Mouse (Mus musculus) G1E (cell line): ENCODE measurements around the gene Wdr11. TPM values are rescaled to one million over a fixed set of nuclear protein-coding genes. Genes with fewer than 3 reads are reported as not detected.

ENCODE experiments used
- ATAC-seq: 2 replicates; pipeline ENCODE4 v1.8.0; 2016; ENCODE audit warnings: mild to moderate bottlenecking; ENCODE audit not compliant: insufficient number of reproducible peaks, poor library complexity, low FRiP score, severe bottlenecking; ENCODE audit errors: extremely low read depth
- DNase-seq: peaks from one replicate; pipeline ENCODE4 v3.0.0; 2012; ENCODE audit warnings: low spot score
- H3K27me3 ChIP-seq: 2 replicates; pipeline ENCODE4 v1.6.1; 2012; ENCODE audit warnings: mild to moderate bottlenecking, low read length, inconsistent platforms; ENCODE audit not compliant: insufficient read depth
- H3K36me3 ChIP-seq: replicated peaks from 2 replicates; pipeline ENCODE3; 2012; ENCODE audit warnings: mild to moderate bottlenecking, inconsistent platforms
- H3K4me1 ChIP-seq: 2 replicates; pipeline ENCODE4 v1.6.1; 2012; ENCODE audit warnings: low read depth, low read length, inconsistent platforms, mixed read lengths; ENCODE audit not compliant: insufficient read depth
- H3K4me3 ChIP-seq: 2 replicates; pipeline ENCODE4 v1.5.1; 2012; ENCODE audit warnings: low read depth, mild to moderate bottlenecking, inconsistent platforms, low read length, moderate library complexity, mixed read lengths
- H3K9me3 ChIP-seq: replicated peaks from 2 replicates; pipeline ENCODE4 v1.6.1; 2012; ENCODE audit warnings: inconsistent platforms
- CTCF ChIP-seq: IDR thresholded peaks from 2 replicates; pipeline ENCODE4 v1.5.1; 2012; ENCODE audit warnings: low read depth, low read length, inconsistent platforms, mixed read lengths
- GATA1 ChIP-seq: IDR thresholded peaks from 2 replicates; pipeline ENCODE4 v1.6.1; 2012; ENCODE audit warnings: borderline replicate concordance, low read length, inconsistent platforms, mixed read lengths
- GATA2 ChIP-seq: IDR thresholded peaks from 2 replicates; pipeline ENCODE4 v1.6.1; 2012; ENCODE audit warnings: low read depth, low read length, inconsistent platforms, borderline replicate concordance
- POLR2AphosphoS5 ChIP-seq: IDR thresholded peaks from 2 replicates; pipeline ENCODE4 v1.6.1; 2012; ENCODE audit warnings: low read depth, low read length, inconsistent platforms; ENCODE audit not compliant: insufficient replicate concordance
- TAL1 ChIP-seq: conservative IDR thresholded peaks from 2 replicates; pipeline ENCODE4 v1.6.1; 2012; ENCODE audit warnings: low read depth, low read length, inconsistent platforms, mixed read lengths
- polyA plus RNA-seq: library from polyadenylated mRNA; stranded (reverse); fragments of >175 nt; gene quantifications from 2 replicates; pipeline ENCODE4 v1.2.3, GENCODE M21; 2012
- total RNA-seq, 2 experiments: library from RNA; stranded (forward) in 1 of 2; stranded (reverse) in 1 of 2; fragments of 200-1000 nt in 1 of 2; fragments of >200 nt in 1 of 2; fragmentation: Nextera tagmentation in 1 of 2; gene quantifications; 2 replicates each; pipeline ENCODE4 v1.2.3; 2014 to 2017

Wdr11 gene
- total and polyA plus RNA-seq, 3 experiments: 5.2 to 88.7 (median 61.6) TPM

DNA sequence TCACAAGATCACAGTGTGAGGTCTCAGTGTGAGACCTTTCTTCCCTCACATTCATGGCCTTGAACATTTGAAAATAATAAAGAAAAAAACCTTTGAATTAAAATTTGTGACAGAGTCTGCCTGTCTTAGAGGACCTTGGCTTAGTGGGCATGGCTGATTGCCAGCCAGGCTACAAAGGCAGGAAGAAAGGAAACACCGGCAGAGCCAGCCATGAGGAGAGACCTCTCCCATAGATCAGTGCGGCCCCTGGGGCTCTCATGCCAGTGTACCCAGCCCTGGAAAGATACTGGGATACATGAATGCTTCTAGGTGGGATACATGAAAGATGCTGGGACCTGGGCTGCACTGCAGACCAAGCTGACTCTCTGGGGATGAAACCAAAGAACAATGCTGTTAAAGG is 74.9 kb downstream of the Wdr11 start:
- no peak for DNase-seq
- no peak for ATAC-seq
- peaks cover 53% of the 10 kb centered on the region for H3K9me3 ChIP-seq
- no peak overlapping the region for H3K4me3 ChIP-seq
- H3K36me3 ChIP-seq: no peaks in the 10 kb centered on the region
- TF ChIP-seq TAL1: no peak
- no peak for TF ChIP-seq CTCF
- H3K27me3 ChIP-seq: no peaks in the 10 kb centered on the region
- no peaks in the 10 kb centered on the region for H3K4me1 ChIP-seq

DNA sequence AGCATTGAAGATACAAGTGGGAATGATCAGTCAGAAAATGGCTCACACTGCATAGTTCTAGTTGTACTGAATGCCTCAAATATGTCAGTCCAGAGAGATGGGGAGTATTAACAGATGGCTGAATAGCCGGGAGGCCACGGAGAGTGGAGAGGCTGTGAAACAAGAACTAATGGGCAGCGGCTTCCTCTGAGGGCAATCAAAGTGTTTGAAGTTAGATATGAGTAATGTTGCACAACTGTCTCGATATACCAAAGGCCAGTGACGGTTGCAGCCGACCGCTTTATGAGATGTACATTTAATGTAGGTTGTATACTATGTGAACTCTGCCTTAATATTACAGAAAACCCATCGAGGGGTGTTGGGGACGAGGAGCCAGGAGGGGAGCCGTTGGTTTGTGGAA is 78.6 kb downstream of the Wdr11 start:
- Histone ChIP-seq H3K4me3 (no peak overlapping the region), H3K36me3 (no peaks in the 10 kb centered on the region), H3K4me1 (no peaks in the 10 kb centered on the region), H3K9me3 (peaks cover 47% of the 10 kb centered on the region), H3K27me3 (no peaks in the 10 kb centered on the region)
- ATAC-seq (no peak), DNase-seq (no peak)
- no peak for TF ChIP-seq POLR2AphosphoS5
- no peak for TF ChIP-seq GATA1
- TF ChIP-seq GATA2: no peak
- no peak for TF ChIP-seq CTCF
- TF ChIP-seq TAL1: no peak

DNA sequence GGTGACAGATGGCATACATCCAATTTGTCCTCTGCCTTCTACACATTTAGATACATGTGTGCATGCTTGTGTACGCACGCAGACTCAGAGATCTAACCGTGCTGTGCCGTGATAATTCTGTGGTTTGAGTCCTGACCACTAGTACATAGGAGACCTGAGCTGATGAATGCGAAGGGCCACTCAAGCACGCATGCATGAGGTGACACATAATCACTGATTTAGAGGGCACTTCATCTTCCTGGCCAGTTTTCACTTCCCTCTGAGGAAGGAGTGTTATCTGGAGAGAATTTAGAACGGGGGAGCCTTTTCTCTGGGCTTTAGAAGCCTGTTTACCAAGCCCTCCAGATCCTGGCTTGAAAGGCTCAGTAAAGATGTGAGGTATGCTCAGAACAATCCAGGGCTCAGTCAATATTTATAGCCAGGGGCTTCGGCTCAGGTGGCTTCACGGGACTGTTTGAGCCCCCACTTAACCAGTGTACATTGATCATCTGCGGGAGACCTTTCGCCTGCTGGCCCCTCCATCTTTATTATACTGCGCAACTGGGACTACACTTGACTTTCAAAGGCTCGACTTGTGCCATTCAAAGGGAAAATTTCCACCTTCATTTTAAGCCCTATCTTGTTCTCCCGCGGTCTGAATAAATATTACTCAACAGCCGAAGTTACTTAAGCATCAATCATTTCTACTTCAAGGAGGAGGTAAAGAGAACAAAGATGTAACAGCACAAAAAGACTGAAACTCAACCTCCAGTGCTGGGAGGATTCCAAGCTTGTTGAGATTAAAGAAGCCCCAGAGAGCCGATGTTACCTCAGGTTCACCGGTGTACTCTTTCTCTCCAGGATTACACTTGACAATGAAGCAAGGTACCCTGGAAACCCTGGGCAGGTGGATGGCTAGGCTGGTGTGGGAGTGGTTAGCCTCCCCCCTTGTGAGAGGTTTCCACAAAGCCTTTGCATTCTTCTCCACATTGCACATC is 80.3 kb downstream of the Wdr11 start:
- H3K36me3 ChIP-seq: no peaks in the 10 kb centered on the region
- peaks cover 50% of the 10 kb centered on the region for H3K9me3 ChIP-seq
- DNase-seq: no peak
- ATAC-seq: no peak
- no peak overlapping the region for H3K4me3 ChIP-seq
- H3K4me1 ChIP-seq: no peaks in the 10 kb centered on the region
- no peaks in the 10 kb centered on the region for H3K27me3 ChIP-seq
- no peak for TF ChIP-seq GATA2
- TF ChIP-seq GATA1: no peak
- TF ChIP-seq TAL1: no peak
- TF ChIP-seq CTCF: no peak
- TF ChIP-seq POLR2AphosphoS5: no peak

DNA sequence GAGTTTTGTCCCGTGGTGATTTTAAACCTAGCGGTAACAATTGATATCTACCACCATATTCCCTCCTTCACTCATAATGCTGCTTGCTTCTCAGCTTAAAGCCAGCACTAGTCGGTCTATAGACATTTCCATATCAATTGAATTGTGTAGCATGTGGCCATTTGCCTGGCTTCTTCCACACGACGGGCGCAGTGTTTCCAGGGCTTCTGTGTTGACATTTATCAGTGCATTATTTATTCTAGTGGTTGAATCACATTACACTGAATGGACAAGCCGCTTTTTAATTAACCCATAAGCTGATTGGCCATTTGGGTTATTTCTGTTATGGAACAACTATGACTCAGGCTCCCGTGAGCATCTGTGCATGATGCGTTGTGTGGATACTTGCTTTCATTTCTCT is 82.1 kb downstream of the Wdr11 start:
- no peak for DNase-seq
- peaks cover 43% of the 10 kb centered on the region for H3K9me3 ChIP-seq
- TF ChIP-seq GATA2 (no peak), TAL1 (no peak)
- no peaks in the 10 kb centered on the region for H3K4me1 ChIP-seq
- H3K27me3 ChIP-seq: no peaks in the 10 kb centered on the region
- H3K4me3 ChIP-seq: no peak overlapping the region
- ATAC-seq: no peak
- no peaks in the 10 kb centered on the region for H3K36me3 ChIP-seq

DNA sequence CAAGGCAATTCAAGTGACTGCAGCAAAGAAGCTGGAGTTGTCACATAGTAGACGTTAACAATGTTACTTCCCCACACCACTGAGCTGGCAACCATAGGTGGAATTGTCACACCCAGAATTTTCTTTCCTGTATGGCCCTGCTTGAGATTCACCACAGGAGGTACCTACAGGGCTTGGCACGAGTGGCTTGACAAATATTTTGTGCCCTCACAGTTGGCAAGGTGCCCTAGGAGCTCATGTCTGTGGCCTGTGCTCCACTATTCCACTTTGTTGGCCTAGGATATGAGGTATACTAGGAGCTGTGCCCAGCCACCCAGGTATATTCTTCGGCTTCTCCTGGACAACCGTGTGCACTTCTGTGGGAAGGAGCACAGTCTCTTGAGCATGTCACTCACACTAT is 82.9 kb downstream of the Wdr11 start:
- TF ChIP-seq POLR2AphosphoS5: no peak
- peaks cover 45% of the 10 kb centered on the region for H3K9me3 ChIP-seq

DNA sequence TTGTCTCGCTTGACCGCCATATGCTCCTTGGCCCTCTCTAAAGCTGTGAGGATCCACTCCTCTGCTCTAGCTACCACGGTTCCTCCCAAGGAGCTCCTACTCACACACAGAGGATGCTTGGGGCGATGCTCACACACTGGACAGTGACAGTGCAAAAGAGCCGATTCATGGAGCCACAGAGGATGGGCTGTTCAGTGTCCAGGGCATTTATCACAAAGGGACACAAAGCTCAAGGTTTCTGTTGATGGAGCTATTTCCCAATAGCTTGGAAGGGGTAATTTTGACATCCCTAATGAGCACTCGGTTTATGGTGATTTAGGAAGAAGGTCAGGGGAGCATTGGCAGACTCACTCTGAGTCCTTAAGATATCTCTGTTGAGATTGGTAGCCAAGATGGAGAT is 84.2 kb downstream of the Wdr11 start:
- no peaks in the 10 kb centered on the region for H3K27me3 ChIP-seq
- DNase-seq: no peak

More for the DNA sequence above, 82.9 kb downstream of the Wdr11 start:
- H3K36me3 ChIP-seq: no peaks in the 10 kb centered on the region
- DNase-seq (no peak), ATAC-seq (no peak)
- no peaks in the 10 kb centered on the region for H3K27me3 ChIP-seq
- H3K4me1 ChIP-seq: no peaks in the 10 kb centered on the region
- no peak overlapping the region for H3K4me3 ChIP-seq

DNA sequence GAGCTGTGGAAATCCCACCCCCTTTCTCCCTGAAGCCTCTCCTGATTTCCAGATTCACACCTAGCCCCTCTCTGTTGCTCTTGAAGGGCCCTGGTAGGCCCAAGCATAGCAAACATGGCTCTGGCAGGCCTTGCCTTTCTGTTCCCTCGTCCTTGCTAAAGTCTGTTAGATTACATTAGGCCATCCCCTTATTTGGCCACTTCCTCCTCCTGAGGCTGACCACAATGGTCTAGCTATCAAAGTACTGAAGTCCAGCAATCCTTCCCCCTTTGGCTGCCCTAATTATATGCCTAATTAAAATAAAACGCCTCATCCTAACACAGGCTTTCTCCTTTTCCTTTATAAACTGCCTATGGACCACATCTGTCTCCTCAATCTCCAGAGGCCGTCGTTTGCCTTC is 85.5 kb downstream of the Wdr11 start:
- Histone ChIP-seq H3K4me1 (no peaks in the 10 kb centered on the region), H3K9me3 (peaks cover 41% of the 10 kb centered on the region), H3K36me3 (no peaks in the 10 kb centered on the region), H3K27me3 (no peaks in the 10 kb centered on the region), H3K4me3 (no peak overlapping the region)
- DNase-seq (no peak), ATAC-seq (no peak)
- no peak for TF ChIP-seq CTCF
- TF ChIP-seq TAL1: no peak
- no peak for TF ChIP-seq GATA1
- no peak for TF ChIP-seq GATA2
- TF ChIP-seq POLR2AphosphoS5: no peak

More for the DNA sequence above, 84.2 kb downstream of the Wdr11 start:
- Histone ChIP-seq H3K36me3 (no peaks in the 10 kb centered on the region), H3K4me1 (no peaks in the 10 kb centered on the region), H3K9me3 (peaks cover 43% of the 10 kb centered on the region), H3K4me3 (no peak overlapping the region)
- TF ChIP-seq GATA1 (no peak), TAL1 (no peak), GATA2 (no peak), POLR2AphosphoS5 (no peak), CTCF (no peak)
- ATAC-seq: no peak
